Mouse (Mus musculus) liver, embryonic 14.5 days (tissue): ENCODE measurements at regions not wholly inside any gene's neighbourhood (a gene's known extent, or its start where the extent isn't known, plus 50 kb on each side); places are given as distances from the start of the nearest gene placed in this dataset.

Experiments
- CTCF ChIP-seq: IDR thresholded peaks from 2 replicates; pipeline ENCODE4 v1.5.1; 2016; ENCODE audit warnings: antibody characterized with exemption, low read depth, control low read depth
- EP300 ChIP-seq: IDR thresholded peaks from 2 replicates; pipeline ENCODE4 v1.6.1; 2016; ENCODE audit warnings: antibody characterized with exemption, low read depth

GRCm38 (mm10) chr9:93136349-93136748 is 594.3 kb downstream of the Plod2 start:
- TF ChIP-seq CTCF: no peak
- TF ChIP-seq EP300: no peak
